Mouse (Mus musculus): ENCODE measurements around the gene Lcn11. TPM values are rescaled to one million over a fixed set of nuclear protein-coding genes. Genes with fewer than 3 reads are reported as not detected.

Gene Lcn11
- total RNA-seq, 2 experiments from 2014 or later, result not detected

DNA sequence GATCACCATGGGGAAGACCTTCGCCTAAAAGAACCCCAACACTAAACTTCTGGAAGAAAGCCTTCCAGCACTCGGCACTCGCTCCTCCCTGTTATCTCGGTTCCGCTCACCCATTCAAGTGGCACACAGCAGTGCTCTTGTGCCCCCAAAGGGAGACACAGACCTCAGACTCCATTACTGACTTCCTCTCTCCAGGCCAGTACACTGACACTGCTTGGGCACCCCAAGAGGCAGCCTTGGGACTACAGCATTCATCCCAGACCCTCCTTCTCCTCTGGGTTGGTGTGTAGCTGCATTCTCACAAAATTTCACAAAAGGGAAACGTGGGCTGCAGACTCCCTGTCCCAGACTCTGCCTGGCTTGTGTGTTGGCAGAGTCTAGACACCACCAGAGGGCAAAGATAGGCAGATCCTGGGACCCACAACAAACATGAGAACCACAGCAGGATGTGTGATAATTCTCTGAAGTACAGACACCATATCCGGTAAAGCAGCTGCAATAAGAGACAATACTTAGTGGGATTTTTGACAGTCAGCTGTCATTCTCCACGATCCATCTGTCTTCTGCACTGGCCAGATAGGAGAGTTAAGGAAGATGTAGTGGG lies 51.6 kb downstream of the Lcn11 start:
- no peak for DNase-seq

Other genes starting within 250 kb of the Lcn11 start
- gene Traf2, start 230.1 kb upstream of the Lcn11 start, total RNA-seq (2021), result 10 to 100 TPM; 13.2 to 15.8 TPM
- gene Edf1, start 219.2 kb upstream of the Lcn11 start, total RNA-seq (2021), result 100 to 1,000 TPM; 151 to 152 TPM
- 1 to 10 TPM; 1.4 to 2.3 TPM for gene Mamdc4, start 202.2 kb upstream of the Lcn11 start, total RNA-seq (2021)
- gene Phpt1, start 201.8 kb upstream of the Lcn11 start, total RNA-seq (2021), result 100 to 1,000 TPM; 100 to 101 TPM
- under 1 TPM; 0.14 to 0.41 TPM for gene Ajm1, start 195.3 kb upstream of the Lcn11 start, total RNA-seq (2021)
- 10 to 100 TPM; 51.4 to 61.5 TPM for gene Rabl6, start 168.5 kb upstream of the Lcn11 start, total RNA-seq (2021)
- not detected for gene Ccdc183, start 159.3 kb upstream of the Lcn11 start, total RNA-seq (2021)
- gene Tmem141, start 155.0 kb upstream of the Lcn11 start, total RNA-seq (2021), result 10 to 100 TPM; 22.2 to 24.0 TPM
- gene Fcna, start 149.0 kb upstream of the Lcn11 start, total RNA-seq (2021), result 1 to 10 TPM; 1.3 to 1.4 TPM
- under 1 TPM; 0.72 to 0.74 TPM for gene Lcn8, start 123.9 kb upstream of the Lcn11 start, total RNA-seq (2021)
- not detected for gene Lcn5, start 119.1 kb upstream of the Lcn11 start, total RNA-seq (2021)
- not detected for gene Lcn6, start 100.2 kb upstream of the Lcn11 start, total RNA-seq (2021)
- gene Lcn10, start 94.3 kb upstream of the Lcn11 start, total RNA-seq (2021), result not detected
- not detected for gene Obp2a, start 77.0 kb upstream of the Lcn11 start, total RNA-seq (2021)
- 10 to 100 TPM; 13.7 to 17.1 TPM for gene Bmyc, start 70.3 kb upstream of the Lcn11 start, total RNA-seq (2021)
- gene Obp2b, start 40.0 kb upstream of the Lcn11 start, total RNA-seq (2021), result not detected
- gene Lcn3, start 11.4 kb upstream of the Lcn11 start, total RNA-seq (2021), result not detected
- not detected for gene Gm13539, start 5.2 kb downstream of the Lcn11 start, total RNA-seq (2021)
- not detected for gene Glt6d1, start 38.8 kb downstream of the Lcn11 start, total RNA-seq (2021)
- gene Lcn9, start 46.1 kb downstream of the Lcn11 start, total RNA-seq (2021), result not detected
- gene Sohlh1, start 70.2 kb downstream of the Lcn11 start, total RNA-seq (2021), result not detected
- under 1 TPM; 0.32 to 0.52 TPM for gene Kcnt1, start 86.7 kb downstream of the Lcn11 start, total RNA-seq (2021)
- gene Camsap1, start 206.3 kb downstream of the Lcn11 start, total RNA-seq (2021), result 10 to 100 TPM; 30.1 to 33.3 TPM
- gene Ubac1, start 244.7 kb downstream of the Lcn11 start, total RNA-seq (2021), result 10 to 100 TPM; 60.3 to 62.4 TPM

All from heart, postnatal 4 days (tissue).